Mouse (Mus musculus) embryonic facial prominence, embryonic 14.5 days (tissue): ENCODE measurements around the gene Tecta. TPM values are rescaled to one million over a fixed set of nuclear protein-coding genes. Genes with fewer than 3 reads are reported as not detected.

Experiments used
- ATAC-seq: fragments of 200-750 bp; cut with Nextera tagmentation; 2 replicates; pipeline ENCODE4 v1.8.0; 2017; ENCODE audit warnings: low read depth, moderate number of reproducible peaks, moderate TSS enrichment
- DNase-seq: peaks from one replicate; pipeline ENCODE4 v3.0.0-alpha.2; 2015; ENCODE audit warnings: low spot score
- H3K27ac ChIP-seq: fragments of 300-500 bp; sonication (generic); replicated peaks from 2 replicates; pipeline ENCODE4 v1.5.1; 2014; ENCODE audit warnings: low read depth, mild to moderate bottlenecking, low read length, moderate library complexity
- H3K27me3 ChIP-seq: fragments of 300-500 bp; sonication (generic); replicated peaks from 2 replicates; pipeline ENCODE4 v1.6.1; 2014; ENCODE audit warnings: low read length; ENCODE audit not compliant: control insufficient read depth, insufficient read depth
- H3K36me3 ChIP-seq: fragments of 300-500 bp; sonication (generic); 2 replicates; pipeline ENCODE4 v1.6.1; 2014; ENCODE audit warnings: low read length, mixed read lengths; ENCODE audit not compliant: control insufficient read depth, insufficient read depth
- H3K4me1 ChIP-seq: fragments of 300-500 bp; sonication (generic); 2 replicates; pipeline ENCODE4 v1.6.1; 2014; ENCODE audit warnings: antibody characterized with exemption, low read length; ENCODE audit not compliant: control insufficient read depth, insufficient read depth
- H3K4me2 ChIP-seq: fragments of 300-500 bp; sonication (generic); 2 replicates; pipeline ENCODE4 v1.6.1; 2014; ENCODE audit warnings: low read depth, mild to moderate bottlenecking, low read length, moderate library complexity, mixed read lengths
- H3K4me3 ChIP-seq: fragments of 300-500 bp; sonication (generic); 2 replicates; pipeline ENCODE4 v1.5.1; 2014; ENCODE audit warnings: low read depth, mild to moderate bottlenecking, low read length
- H3K9ac ChIP-seq: fragments of 300-500 bp; sonication (generic); 2 replicates; pipeline ENCODE4 v1.6.1; 2014; ENCODE audit warnings: low read depth, mild to moderate bottlenecking, low read length, moderate library complexity, mixed read lengths
- H3K9me3 ChIP-seq: fragments of 300-500 bp; sonication (generic); 2 replicates; pipeline ENCODE4 v1.6.1; 2016; ENCODE audit warnings: low read length; ENCODE audit not compliant: control insufficient read depth
- WGBS: fragments of 180-500 bp; shearing (Covaris S2); extraction: QIAGEN DNeasy Blood & Tissue Kit; methylation state at CpG from one replicate; pipeline ENCODE4 v1.1.7; 2014; 5-methylcytosine and 5-hydroxymethylcytosine counted together
- polyA plus RNA-seq: library from polyadenylated mRNA; unstranded; fragments of >200 nt; fragmentation: Nextera tagmentation; extraction: Ambion mirVana; gene quantifications from 2 replicates; pipeline ENCODE4 v1.2.1, GENCODE M21; 2014

Tecta gene
- polyA plus RNA-seq, 1 experiment from 2014 or later = 2.2 TPM

GRCm38 (mm10) chr9:42346297-42346696, 53.4 kb downstream of the Tecta start:
- no peak for ATAC-seq
- H3K4me3 ChIP-seq = no peak overlapping the region

GRCm38 (mm10) chr9:42339151-42339550, 60.6 kb downstream of the Tecta start:
- Histone ChIP-seq H3K27me3 (no peaks in the 10 kb centered on the region), H3K27ac (no peak overlapping the region), H3K4me3 (no peak overlapping the region), H3K4me2 (no peak overlapping the region), H3K4me1 (no peaks in the 10 kb centered on the region), H3K36me3 (no peaks in the 10 kb centered on the region), H3K9ac (no peak overlapping the region), H3K9me3 (no peaks in the 10 kb centered on the region)
- ATAC-seq (no peak), DNase-seq (no peak)
- 71% methylated on average over 4 of the region's 4 CpGs for WGBS

More at GRCm38 (mm10) chr9:42346297-42346696, 53.4 kb downstream of the Tecta start:
- Histone ChIP-seq H3K4me2 (no peak overlapping the region), H3K36me3 (no peaks in the 10 kb centered on the region), H3K27ac (no peak overlapping the region), H3K4me1 (no peaks in the 10 kb centered on the region), H3K9ac (no peak overlapping the region), H3K9me3 (no peaks in the 10 kb centered on the region), H3K27me3 (no peaks in the 10 kb centered on the region)
- DNase-seq = no peak

GRCm38 (mm10) chr9:42337026-42337425, 62.7 kb downstream of the Tecta start:
- Histone ChIP-seq H3K4me3 (no peak overlapping the region), H3K27me3 (no peaks in the 10 kb centered on the region), H3K9me3 (no peaks in the 10 kb centered on the region), H3K9ac (no peak overlapping the region), H3K27ac (no peak overlapping the region), H3K4me1 (no peaks in the 10 kb centered on the region), H3K4me2 (no peak overlapping the region), H3K36me3 (no peaks in the 10 kb centered on the region)
- ATAC-seq = no peak
- WGBS = 78% methylated on average over 13 of the region's 13 CpGs
- no peak for DNase-seq

GRCm38 (mm10) chr9:42336575-42336974, 63.2 kb downstream of the Tecta start:
- ATAC-seq = no peak
- H3K4me1 ChIP-seq = no peaks in the 10 kb centered on the region
- no peak overlapping the region for H3K9ac ChIP-seq
- no peak overlapping the region for H3K27ac ChIP-seq
- no peak overlapping the region for H3K4me3 ChIP-seq
- 81% methylated on average over 1 of the region's 1 CpGs for WGBS
- DNase-seq = no peak
- H3K4me2 ChIP-seq = no peak overlapping the region
- no peaks in the 10 kb centered on the region for H3K27me3 ChIP-seq
- H3K9me3 ChIP-seq = no peaks in the 10 kb centered on the region
- no peaks in the 10 kb centered on the region for H3K36me3 ChIP-seq

- Histone ChIP-seq H3K4me1 (no peaks in the 10 kb centered on the region), H3K27ac (no peak overlapping the region), H3K27me3 (no peaks in the 10 kb centered on the region), H3K4me2 (no peak overlapping the region), H3K36me3 (no peaks in the 10 kb centered on the region), H3K4me3 (no peak overlapping the region), H3K9ac (no peak overlapping the region), H3K9me3 (no peaks in the 10 kb centered on the region)
- DNase-seq = no peak
- no peak for ATAC-seq
- WGBS = 88% methylated on average over 3 of the region's 3 CpGs
These were observed 64.8 kb downstream of the Tecta start for GRCm38 (mm10) chr9:42334885-42335284.

GRCm38 (mm10) chr9:42332692-42333091, 67.0 kb downstream of the Tecta start:
- peak; percentile 22 for DNase-seq
- Histone ChIP-seq H3K36me3 (no peaks in the 10 kb centered on the region), H3K4me2 (no peak overlapping the region), H3K9me3 (no peaks in the 10 kb centered on the region), H3K4me3 (no peak overlapping the region), H3K9ac (no peak overlapping the region), H3K27me3 (no peaks in the 10 kb centered on the region), H3K27ac (no peak overlapping the region), H3K4me1 (no peaks in the 10 kb centered on the region)
- WGBS = 67% methylated on average over 12 of the region's 12 CpGs
- ATAC-seq = no peak

GRCm38 (mm10) chr9:42331341-42331740, 68.4 kb downstream of the Tecta start:
- Histone ChIP-seq H3K9ac (no peak overlapping the region), H3K36me3 (no peaks in the 10 kb centered on the region), H3K4me2 (no peak overlapping the region), H3K9me3 (no peaks in the 10 kb centered on the region), H3K4me3 (no peak overlapping the region), H3K27me3 (no peaks in the 10 kb centered on the region), H3K4me1 (no peaks in the 10 kb centered on the region), H3K27ac (no peak overlapping the region)
- WGBS = 87% methylated on average over 7 of the region's 7 CpGs
- DNase-seq = no peak
- no peak for ATAC-seq

- Histone ChIP-seq H3K4me1 (no peaks in the 10 kb centered on the region), H3K4me3 (no peak overlapping the region), H3K27me3 (no peaks in the 10 kb centered on the region; the same call in 1 of the 2 replicates), H3K9ac (no peak overlapping the region), H3K9me3 (no peaks in the 10 kb centered on the region), H3K4me2 (no peak overlapping the region), H3K36me3 (no peaks in the 10 kb centered on the region), H3K27ac (no peak overlapping the region)
- no peak for ATAC-seq
- WGBS = 71% methylated on average over 9 of the region's 9 CpGs
- peak; percentile 25 for DNase-seq
These were observed 70.0 kb downstream of the Tecta start for GRCm38 (mm10) chr9:42329753-42330152.

- peak; percentile 44; the same call in 1 of the 2 replicates for ATAC-seq
- 24% methylated on average over 11 of the region's 11 CpGs for WGBS
These were observed 72.9 kb downstream of the Tecta start for GRCm38 (mm10) chr9:42326688-42327440.

More at GRCm38 (mm10) chr9:42326688-42327440, 72.9 kb downstream of the Tecta start:
- Histone ChIP-seq H3K4me2 (no peak overlapping the region), H3K4me3 (no peak overlapping the region), H3K9ac (no peak overlapping the region), H3K4me1 (no peaks in the 10 kb centered on the region), H3K9me3 (no peaks in the 10 kb centered on the region), H3K27me3 (no peaks in the 10 kb centered on the region; the same call in 1 of the 2 replicates), H3K27ac (no peak overlapping the region), H3K36me3 (no peaks in the 10 kb centered on the region)
- DNase-seq = peak; percentile 75
